In the genomic region with DNA sequence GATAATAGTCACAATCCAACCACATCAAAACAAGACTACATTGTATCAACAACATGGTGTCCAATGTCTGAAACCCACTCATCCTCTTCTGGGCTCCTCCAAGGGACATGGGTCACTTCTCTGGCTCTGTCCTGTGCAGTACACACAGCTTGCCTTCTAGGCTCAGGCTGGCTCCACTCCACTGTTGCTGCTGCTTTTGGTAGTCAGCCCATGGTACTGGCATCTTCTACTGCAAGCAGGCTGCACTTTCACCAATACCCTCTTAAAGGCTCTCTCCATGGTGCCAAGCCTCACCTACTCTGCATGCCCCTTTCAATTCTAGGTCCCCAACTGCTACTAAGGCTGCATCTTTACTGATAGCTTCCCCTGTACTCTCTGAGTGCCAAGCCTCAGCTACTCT, we compare ENCODE assay signal across 32 mouse cellular contexts. TPM values are rescaled to one million over a fixed set of nuclear protein-coding genes. Genes with fewer than 3 reads are reported as not detected.
"Had no signal": no experiment of that assay in that cellular context is flagged by ENCODE, and none has a peak within 500 bp of the region (broad histone marks: within the 10 kb centered on the region; RNA-seq: fewer than 3 reads in every experiment).

No protein-coding gene starts in this region.

- H3K4me1 ChIP-seq: embryonic facial prominence, embryonic 10.5 days; embryonic facial prominence, embryonic 12.5 days; embryonic facial prominence, embryonic 13.5 days; embryonic facial prominence, embryonic 15.5 days; forebrain, embryonic 10.5 days; forebrain, embryonic 12.5 days; forebrain, embryonic 13.5 days; forebrain, embryonic 15.5 days had no signal

- H3K4me3 ChIP-seq: embryonic facial prominence, embryonic 10.5 days; embryonic facial prominence, embryonic 12.5 days; embryonic facial prominence, embryonic 13.5 days; embryonic facial prominence, embryonic 15.5 days; erythroblast, embryonic 14.5 days; forebrain, embryonic 10.5 days; forebrain, embryonic 12.5 days; forebrain, embryonic 13.5 days; forebrain, embryonic 15.5 days; gastrocnemius, adult 2 months; heart, adult 2 months had no signal

- H3K9ac ChIP-seq: embryonic facial prominence, embryonic 12.5 days; embryonic facial prominence, embryonic 13.5 days; embryonic facial prominence, embryonic 15.5 days; forebrain, embryonic 12.5 days; forebrain, embryonic 13.5 days; forebrain, embryonic 15.5 days; forebrain, postnatal 0 days had no signal

- DNase-seq: cerebellum, adult 2 months; cerebellum, adult 8-10 months; cerebellum, adult 9-11 months; cerebellum, postnatal 25 days; cerebellum, postnatal 36 days; embryo, embryonic 11 days; forebrain, postnatal 0 days; gastrocnemius, adult 2 months; gastrocnemius, postnatal 10 days; gastrocnemius, postnatal 14 days; gastrocnemius, postnatal 25 days; gastrocnemius, postnatal 36 days; heart, adult 11 months; heart, adult 18-20 months; heart, adult 2 months had no signal

- H3K9me3 ChIP-seq: forebrain, embryonic 15.5 days had no signal

- H3K4me2 ChIP-seq: embryonic facial prominence, embryonic 12.5 days; embryonic facial prominence, embryonic 13.5 days; embryonic facial prominence, embryonic 15.5 days; forebrain, embryonic 12.5 days; forebrain, embryonic 13.5 days; forebrain, embryonic 15.5 days had no signal

- H3K36me3 ChIP-seq: embryonic facial prominence, embryonic 10.5 days; embryonic facial prominence, embryonic 12.5 days; embryonic facial prominence, embryonic 13.5 days; embryonic facial prominence, embryonic 15.5 days; forebrain, embryonic 10.5 days; forebrain, embryonic 12.5 days; forebrain, embryonic 15.5 days had no signal

- H3K27ac ChIP-seq: embryonic facial prominence, embryonic 10.5 days; embryonic facial prominence, embryonic 12.5 days; embryonic facial prominence, embryonic 13.5 days; embryonic facial prominence, embryonic 15.5 days; forebrain, embryonic 10.5 days; forebrain, embryonic 12.5 days; forebrain, embryonic 13.5 days; forebrain, embryonic 15.5 days; gastrocnemius, adult 2 months; heart, adult 2 months had no signal

- ATAC-seq: forebrain, embryonic 13.5 days; forebrain, embryonic 14.5 days; forebrain, embryonic 15.5 days; forebrain, embryonic 16.5 days; forebrain, postnatal 0 days had no signal

- H3K27me3 ChIP-seq: forebrain, embryonic 15.5 days had no signal

RNA-seq across cellular contexts. Expression of a gene that starts 41.2 kb away (rescaled TPM):
- total RNA-seq: common myeloid progenitor, adult 5-6 weeks; gastrocnemius, adult 18-20 months; gastrocnemius, adult 2 months; gastrocnemius, adult 8-10 months; gastrocnemius, postnatal 10 days; gastrocnemius, postnatal 25 days; gastrocnemius, postnatal 36 days; gastrocnemius, postnatal 4 days; granulocyte monocyte progenitor cell, adult 5-6 weeks; heart, adult 18-20 months; heart, adult 2 months; heart, adult 8-10 months had no signal
- polyA plus RNA-seq: erythroblast, embryonic 14.5 days; heart, adult 2 months had no signal

RNA-seq across cellular contexts. Expression of a gene that starts 43.8 kb away (rescaled TPM):
- total RNA-seq: granulocyte monocyte progenitor cell, adult 5-6 weeks had no signal
